In the genomic region with DNA sequence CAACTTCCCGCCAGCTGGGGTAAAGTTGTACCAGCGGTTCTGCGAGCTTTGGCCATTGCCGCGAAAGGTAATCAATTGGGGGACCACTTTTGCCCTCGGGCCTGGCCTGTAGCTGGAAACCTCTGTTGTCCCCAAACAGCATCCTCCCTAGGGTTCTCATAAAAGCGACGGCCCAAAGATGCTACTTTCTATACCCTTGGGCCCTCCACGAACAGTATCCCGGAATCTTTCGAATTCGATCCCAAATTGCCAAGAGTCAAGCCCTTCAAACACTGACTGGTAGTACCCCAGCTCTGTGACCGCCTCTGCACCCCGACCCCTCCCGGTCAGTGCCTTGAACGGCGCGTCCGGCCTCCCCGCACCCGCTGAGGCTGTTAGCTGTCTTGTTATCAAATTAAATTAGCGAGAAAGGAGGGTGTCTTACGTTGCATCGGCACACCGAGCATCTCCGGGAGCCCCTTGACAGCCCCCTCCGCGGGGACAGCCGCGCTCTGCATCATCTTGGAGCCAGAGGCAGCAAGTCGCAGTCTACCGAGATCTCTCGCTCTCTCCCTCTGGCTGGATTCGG, we compare ENCODE assay signal across 8 mouse cellular contexts. TPM values are rescaled to one million over a fixed set of nuclear protein-coding genes. Genes with fewer than 3 reads are reported as not detected.
DNase-seq lines count a peak whose midpoint lies in the region; ATAC-seq lines count a peak whose summit lies in the region.

No protein-coding gene starts in this region.

- no peaks in the 10 kb centered on the region for H3K36me3 ChIP-seq in kidney, embryonic 15.5 days
- H3K36me3 ChIP-seq in embryonic facial prominence, embryonic 13.5 days = no peaks in the 10 kb centered on the region
- H3K36me3 ChIP-seq in intestine, embryonic 14.5 days (ENCODE audit: control insufficient read depth, insufficient read depth, low read length) = no peaks in the 10 kb centered on the region

- H3K4me2 ChIP-seq in kidney, embryonic 15.5 days = peak overlapping the region; percentile 98
- H3K4me2 ChIP-seq in embryonic facial prominence, embryonic 13.5 days = peak overlapping the region; percentile 76
- peak overlapping the region; percentile 99 for H3K4me2 ChIP-seq in intestine, embryonic 14.5 days (ENCODE audit: low read length)

- no peak overlapping the region for H3K9ac ChIP-seq in kidney, embryonic 15.5 days
- H3K9ac ChIP-seq in embryonic facial prominence, embryonic 13.5 days = no peak overlapping the region
- H3K9ac ChIP-seq in intestine, embryonic 14.5 days (ENCODE audit: low read length) = no peak overlapping the region

- peak; percentile 37; the same call in 1 of the 2 replicates for ATAC-seq in kidney, embryonic 15.5 days (replicated peaks; ENCODE audit: low FRiP score)
- no peak for ATAC-seq in embryonic facial prominence, embryonic 13.5 days (ENCODE audit: insufficient number of reproducible peaks, insufficient read depth, low FRiP score, low TSS enrichment, low read depth)
- ATAC-seq in intestine, embryonic 14.5 days (replicated peaks; ENCODE audit: low FRiP score, low TSS enrichment, low read depth) = no peak

- no peak for DNase-seq in kidney, postnatal 4 days
- peak; percentile 76 for DNase-seq in intestine, embryonic 14.5 days (ENCODE audit: low spot score)
- DNase-seq in neural tube, embryonic 10.5 days (ENCODE audit: extremely low spot score, low spot score) = peak; percentile 70
- DNase-seq in layer of hippocampus, adult 11-12 months (ENCODE audit: low spot score) = no peak
- no peak for DNase-seq in kidney, adult 9 months
- no peak for DNase-seq in left cerebral cortex, postnatal 25 days (ENCODE audit: low spot score in 2 of 2)

- H3K27ac ChIP-seq in kidney, embryonic 15.5 days = no peak overlapping the region
- no peak overlapping the region for H3K27ac ChIP-seq in embryonic facial prominence, embryonic 13.5 days
- H3K27ac ChIP-seq in intestine, embryonic 14.5 days (ENCODE audit: low read depth) = no peak overlapping the region

- WGBS in kidney, embryonic 15.5 days = under 1% methylated on average over 34 of the region's 34 CpGs
- WGBS in embryonic facial prominence, embryonic 13.5 days = under 1% methylated on average over 34 of the region's 34 CpGs
- WGBS in intestine, embryonic 14.5 days = under 1% methylated on average over 34 of the region's 34 CpGs

- peaks cover 45% of the 10 kb centered on the region for H3K4me1 ChIP-seq in kidney, embryonic 15.5 days
- peaks cover 29% of the 10 kb centered on the region for H3K4me1 ChIP-seq in embryonic facial prominence, embryonic 13.5 days
- H3K4me1 ChIP-seq in intestine, embryonic 14.5 days (replicated peaks; ENCODE audit: control insufficient read depth, insufficient read depth, low read length) = peaks cover 14% of the 10 kb centered on the region

- H3K27me3 ChIP-seq in kidney, embryonic 15.5 days = peaks cover 92% of the 10 kb centered on the region
- peaks cover 93% of the 10 kb centered on the region for H3K27me3 ChIP-seq in embryonic facial prominence, embryonic 13.5 days
- peaks cover 97% of the 10 kb centered on the region for H3K27me3 ChIP-seq in intestine, embryonic 14.5 days (replicated peaks; ENCODE audit: control insufficient read depth, insufficient read depth, low read length)

- H3K9me3 ChIP-seq in kidney, embryonic 15.5 days (replicated peaks) = no peaks in the 10 kb centered on the region
- no peaks in the 10 kb centered on the region for H3K9me3 ChIP-seq in embryonic facial prominence, embryonic 13.5 days
- no peaks in the 10 kb centered on the region for H3K9me3 ChIP-seq in intestine, embryonic 14.5 days (ENCODE audit: control insufficient read depth, low read length)

- intact Hi-C loops in left cerebral cortex, postnatal 25 days (cut with DNase I) = no loop called here

- peak overlapping the region; percentile 55 for H3K4me3 ChIP-seq in kidney, embryonic 15.5 days (replicated peaks)
- peak overlapping the region; percentile 49 for H3K4me3 ChIP-seq in embryonic facial prominence, embryonic 13.5 days
- peak overlapping the region; percentile 48 for H3K4me3 ChIP-seq in intestine, embryonic 14.5 days (ENCODE audit: low read depth, low read length)

RNA-seq across cellular contexts. Expression of gene Lhx4, which starts 10.0 kb away (rescaled TPM):
- not detected in 2 replicates for polyA plus RNA-seq in kidney, embryonic 15.5 days (2015; fragmentation: Nextera tagmentation; extraction: Ambion mirVana)
- not detected in 2 replicates for polyA plus RNA-seq in embryonic facial prominence, embryonic 13.5 days (2015; fragmentation: Nextera tagmentation; extraction: Ambion mirVana)
- 0.07 and 0.27 TPM in 2 replicates for polyA plus RNA-seq in intestine, embryonic 14.5 days (2014; fragmentation: Nextera tagmentation; extraction: Ambion mirVana)
- not detected for total RNA-seq in left cerebral cortex, postnatal 25 days (2021)

Comparison
In these comparisons a context has a peak if more than half of its experiments do, and no peak if none do; other contexts are left out.
1. DNase-seq: peak in intestine, embryonic 14.5 days (single experiment) and neural tube, embryonic 10.5 days (single experiment); none in kidney, postnatal 4 days (0 of 2), layer of hippocampus, adult 11-12 months (single experiment), kidney, adult 9 months (single experiment) and left cerebral cortex, postnatal 25 days (0 of 2).
2. Peak in every context shown above with its lines, with median percentiles within 50 percentile points of each other: H3K4me2 ChIP-seq and H3K4me3 ChIP-seq.